Mouse (Mus musculus) olfactory bulb, adult 2 months (tissue): ENCODE data around the gene Usp48.

Source experiments
- CTCF ChIP-seq: fragments of 200-500 bp; IDR thresholded peaks from 2 replicates; pipeline ENCODE4 v1.5.1; 2012; ENCODE audit warnings: low read depth, mild to moderate bottlenecking, low read length, moderate library complexity; ENCODE audit not compliant: insufficient read depth
- POLR2A ChIP-seq: fragments of 200-500 bp; IDR thresholded peaks from 2 replicates; pipeline ENCODE4 v1.6.1; 2012; ENCODE audit warnings: mild to moderate bottlenecking, low read depth, low read length, moderate library complexity; ENCODE audit not compliant: insufficient read depth

DNA sequence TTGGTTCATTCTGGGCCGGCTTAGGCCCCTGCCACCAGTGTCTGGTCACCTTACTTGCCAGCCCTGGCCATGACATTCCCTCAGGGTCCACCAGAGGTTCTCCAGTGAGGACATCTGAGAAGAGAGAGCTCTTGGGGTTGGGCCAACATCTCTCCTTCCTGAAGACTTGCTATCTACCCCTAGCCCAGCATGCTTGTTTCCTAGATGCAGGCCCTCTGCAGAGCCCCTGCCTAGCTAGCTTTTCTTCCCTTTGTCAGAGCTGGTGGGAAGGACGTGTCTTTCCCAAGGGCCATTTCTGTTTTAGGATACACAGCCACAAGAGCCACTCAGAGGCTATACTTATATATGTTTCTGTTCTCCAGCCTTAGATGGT is 67.5 kb downstream of the Usp48 start:
- TF ChIP-seq CTCF: no peak
- no peak for TF ChIP-seq POLR2A
